Mouse (Mus musculus) gastrocnemius, postnatal 4 days (tissue): ENCODE data around the gene Slc16a4. TPM values are rescaled to one million over a fixed set of nuclear protein-coding genes. Genes with fewer than 3 reads are reported as not detected.

ENCODE experiments used
- DNase-seq, 2 experiments: peaks; one replicate each; pipeline ENCODE4 v3.0.0; 2021 to 2022; ENCODE audit warnings: low spot score in 2 of 2, mixed read lengths in 2 of 2
- total RNA-seq, 2 experiments: library from RNA; stranded (reverse); gene quantifications; 2 replicates each; pipeline ENCODE4 v1.2.3; 2021

Gene Slc16a4
- total RNA-seq, 2 experiments from 2014 or later, result 0.18 to 0.37 TPM

GRCm38 (mm10) chr3:107356964-107357441 lies 66.0 kb downstream of the Slc16a4 start:
- peak; percentile 63 to 81 for DNase-seq

- no peak for DNase-seq
These were observed 66.7 kb downstream of the Slc16a4 start for GRCm38 (mm10) chr3:107357700-107358234.

- DNase-seq, result no peak
These were observed 69.3 kb downstream of the Slc16a4 start for GRCm38 (mm10) chr3:107360341-107360740.

Other genes starting within 250 kb of the Slc16a4 start
- gene Kcna2, start 190.1 kb upstream of the Slc16a4 start, total RNA-seq, result 1 to 10 TPM; 2.8 to 4.1 TPM
- 1 to 10 TPM; 1.0 to 1.8 TPM for gene Kcna10, start 108.2 kb upstream of the Slc16a4 start, total RNA-seq
- gene Cym, start 69.5 kb upstream of the Slc16a4 start, total RNA-seq, result not detected
- not detected for gene A630076J17Rik, start 60.6 kb upstream of the Slc16a4 start, total RNA-seq
- under 1 TPM in 1 of 2 experiments, not detected in 1; 0.23 TPM for gene Prok1, start 51.5 kb upstream of the Slc16a4 start, total RNA-seq
- gene Lamtor5, start 12.4 kb upstream of the Slc16a4 start, total RNA-seq, result 10 to 100 TPM; 56.2 to 57.1 TPM
- 10 to 100 TPM; 29.0 to 31.3 TPM for gene Rbm15, start 42.4 kb downstream of the Slc16a4 start, total RNA-seq
- gene Kcnc4, start 168.3 kb downstream of the Slc16a4 start, total RNA-seq, result 10 to 100 TPM; 37.2 to 45.8 TPM
- 1 to 10 TPM; 1.2 to 1.4 TPM for gene Slc6a17, start 226.8 kb downstream of the Slc16a4 start, total RNA-seq